Mouse (Mus musculus) kidney, embryonic 16.5 days (tissue): ENCODE results near the gene Unc13b. TPM values are rescaled to one million over a fixed set of nuclear protein-coding genes. Genes with fewer than 3 reads are reported as not detected.
"Not testable (repeated sequence)": the region's sequence is repeated elsewhere in the genome, so short reads cannot be mapped to it uniquely, and the experiment has no call there.

Experiments used
- ATAC-seq: fragments of 200-750 bp; cut with Nextera tagmentation; 2 replicates; pipeline ENCODE4 v1.8.0; 2017; ENCODE audit warnings: moderate TSS enrichment; ENCODE audit not compliant: low FRiP score, low TSS enrichment
- H3K27ac ChIP-seq: fragments of 300-500 bp; sonication (generic); 2 replicates; pipeline ENCODE4 v1.5.1; 2014; ENCODE audit warnings: low read length
- H3K27me3 ChIP-seq: fragments of 300-500 bp; sonication (generic); 2 replicates; pipeline ENCODE4 v1.6.1; 2014; ENCODE audit warnings: low read length, control low read depth, mixed read lengths; ENCODE audit not compliant: insufficient read depth
- H3K36me3 ChIP-seq: fragments of 300-500 bp; sonication (generic); 2 replicates; pipeline ENCODE4 v1.6.1; 2014; ENCODE audit warnings: low read length, control low read depth, mixed read lengths; ENCODE audit not compliant: insufficient read depth
- H3K4me1 ChIP-seq: fragments of 300-500 bp; sonication (generic); 2 replicates; pipeline ENCODE4 v1.6.1; 2014; ENCODE audit warnings: low read length, control low read depth, mixed read lengths; ENCODE audit not compliant: insufficient read depth
- H3K4me2 ChIP-seq: fragments of 300-500 bp; sonication (generic); replicated peaks from 2 replicates; pipeline ENCODE4 v1.6.1; 2014; ENCODE audit warnings: low read depth, low read length
- H3K4me3 ChIP-seq: fragments of 300-500 bp; sonication (generic); 2 replicates; pipeline ENCODE4 v1.5.1; 2014; ENCODE audit warnings: mild to moderate bottlenecking, low read length
- H3K9ac ChIP-seq: fragments of 300-500 bp; sonication (generic); replicated peaks from 2 replicates; pipeline ENCODE4 v1.6.1; 2014; ENCODE audit warnings: low read length
- H3K9me3 ChIP-seq: fragments of 300-500 bp; sonication (generic); 2 replicates; pipeline ENCODE4 v1.6.1; 2016; ENCODE audit warnings: low read length, control low read depth
- WGBS: fragments of 180-500 bp; shearing (Covaris S2); extraction: QIAGEN DNeasy Blood & Tissue Kit; methylation state at CpG from one replicate; pipeline ENCODE4 v1.1.7; 2014; 5-methylcytosine and 5-hydroxymethylcytosine counted together
- polyA plus RNA-seq: library from polyadenylated mRNA; unstranded; fragments of >200 nt; fragmentation: Nextera tagmentation; extraction: Ambion mirVana; gene quantifications from 2 replicates; pipeline ENCODE4 v1.2.1, GENCODE M21; 2015

Gene Unc13b
- polyA plus RNA-seq, 1 experiment from 2014 or later: 6.8 TPM

- not testable (repeated sequence) for H3K9ac ChIP-seq, H3K27me3 ChIP-seq, H3K4me3 ChIP-seq, H3K9me3 ChIP-seq, H3K4me2 ChIP-seq, H3K4me1 ChIP-seq, H3K27ac ChIP-seq, H3K36me3 ChIP-seq, ATAC-seq
- 98% methylated on average over 4 of the region's 4 CpGs for WGBS
These were observed 93.7 kb downstream of the Unc13b start for GRCm38 (mm10) chr4:43152413-43152812.

- no peak for ATAC-seq
- Histone ChIP-seq H3K9me3 (no peaks in the 10 kb centered on the region), H3K4me1 (no peaks in the 10 kb centered on the region), H3K27ac (no peak overlapping the region), H3K4me2 (no peak overlapping the region), H3K27me3 (no peaks in the 10 kb centered on the region), H3K36me3 (no peaks in the 10 kb centered on the region), H3K9ac (no peak overlapping the region), H3K4me3 (no peak overlapping the region)
- WGBS: 14% methylated on average over 3 of the region's 3 CpGs
These were observed 101.3 kb downstream of the Unc13b start for GRCm38 (mm10) chr4:43160045-43160444.

GRCm38 (mm10) chr4:43161124-43161657 lies 102.4 kb downstream of the Unc13b start:
- no peak for ATAC-seq
- 96% methylated on average over 3 of the region's 3 CpGs for WGBS
- no peaks in the 10 kb centered on the region for H3K4me1 ChIP-seq
- no peak overlapping the region for H3K4me2 ChIP-seq
- H3K36me3 ChIP-seq: no peaks in the 10 kb centered on the region
- H3K27ac ChIP-seq: no peak overlapping the region
- no peak overlapping the region for H3K9ac ChIP-seq
- no peaks in the 10 kb centered on the region for H3K9me3 ChIP-seq
- no peak overlapping the region for H3K4me3 ChIP-seq
- no peaks in the 10 kb centered on the region for H3K27me3 ChIP-seq

- Histone ChIP-seq H3K4me1 (no peaks in the 10 kb centered on the region), H3K9ac (no peak overlapping the region), H3K9me3 (no peaks in the 10 kb centered on the region), H3K4me3 (no peak overlapping the region), H3K27ac (no peak overlapping the region), H3K36me3 (no peaks in the 10 kb centered on the region), H3K4me2 (no peak overlapping the region), H3K27me3 (no peaks in the 10 kb centered on the region)
- WGBS: 72% methylated on average over 3 of the region's 3 CpGs
- no peak for ATAC-seq
These were observed 104.5 kb downstream of the Unc13b start for GRCm38 (mm10) chr4:43163205-43163604.

GRCm38 (mm10) chr4:43165403-43166005 lies 106.8 kb downstream of the Unc13b start:
- no peak overlapping the region for H3K4me2 ChIP-seq
- H3K9me3 ChIP-seq: no peaks in the 10 kb centered on the region
- H3K36me3 ChIP-seq: no peaks in the 10 kb centered on the region
- no peaks in the 10 kb centered on the region for H3K4me1 ChIP-seq
- H3K27ac ChIP-seq: no peak overlapping the region
- H3K4me3 ChIP-seq: no peak overlapping the region
- ATAC-seq: no peak
- H3K27me3 ChIP-seq: no peaks in the 10 kb centered on the region
- no peak overlapping the region for H3K9ac ChIP-seq
- 87% methylated on average over 12 of the region's 12 CpGs for WGBS

GRCm38 (mm10) chr4:43170028-43170427 lies 111.3 kb downstream of the Unc13b start:
- no peaks in the 10 kb centered on the region for H3K36me3 ChIP-seq
- no peak overlapping the region for H3K27ac ChIP-seq
- no peaks in the 10 kb centered on the region for H3K27me3 ChIP-seq
- 92% methylated on average over 3 of the region's 3 CpGs for WGBS
- no peak overlapping the region for H3K4me3 ChIP-seq
- no peaks in the 10 kb centered on the region for H3K9me3 ChIP-seq
- H3K9ac ChIP-seq: no peak overlapping the region
- no peak overlapping the region for H3K4me2 ChIP-seq
- no peaks in the 10 kb centered on the region for H3K4me1 ChIP-seq
- no peak for ATAC-seq

GRCm38 (mm10) chr4:43177126-43177525 lies 118.4 kb downstream of the Unc13b start:
- Histone ChIP-seq H3K9me3 (no peaks in the 10 kb centered on the region), H3K4me3 (no peak overlapping the region), H3K4me1 (no peaks in the 10 kb centered on the region), H3K27ac (no peak overlapping the region), H3K9ac (no peak overlapping the region), H3K4me2 (no peak overlapping the region), H3K36me3 (no peaks in the 10 kb centered on the region), H3K27me3 (no peaks in the 10 kb centered on the region)
- ATAC-seq: no peak
- 74% methylated on average over 2 of the region's 2 CpGs for WGBS

GRCm38 (mm10) chr4:43182474-43183168 lies 123.9 kb downstream of the Unc13b start:
- Histone ChIP-seq H3K27ac (no peak overlapping the region), H3K4me3 (no peak overlapping the region), H3K4me2 (no peak overlapping the region), H3K9me3 (no peaks in the 10 kb centered on the region), H3K36me3 (no peaks in the 10 kb centered on the region), H3K9ac (no peak overlapping the region), H3K27me3 (no peaks in the 10 kb centered on the region), H3K4me1 (no peaks in the 10 kb centered on the region)
- ATAC-seq: no peak
- 93% methylated on average over 8 of the region's 8 CpGs for WGBS

- ATAC-seq: no peak
- Histone ChIP-seq H3K9ac (no peak overlapping the region), H3K9me3 (no peaks in the 10 kb centered on the region), H3K4me1 (no peaks in the 10 kb centered on the region), H3K4me3 (no peak overlapping the region), H3K4me2 (no peak overlapping the region), H3K27ac (no peak overlapping the region), H3K27me3 (no peaks in the 10 kb centered on the region), H3K36me3 (no peaks in the 10 kb centered on the region)
- 85% methylated on average over 2 of the region's 2 CpGs for WGBS
These were observed 128.7 kb downstream of the Unc13b start for GRCm38 (mm10) chr4:43187439-43187838.

GRCm38 (mm10) chr4:43189381-43189780 lies 130.6 kb downstream of the Unc13b start:
- Histone ChIP-seq H3K27ac (no peak overlapping the region), H3K4me2 (no peak overlapping the region), H3K36me3 (no peaks in the 10 kb centered on the region), H3K9me3 (no peaks in the 10 kb centered on the region), H3K4me3 (no peak overlapping the region), H3K4me1 (no peaks in the 10 kb centered on the region), H3K27me3 (no peaks in the 10 kb centered on the region), H3K9ac (no peak overlapping the region)
- WGBS: 75% methylated on average over 5 of the region's 5 CpGs
- ATAC-seq: no peak
